Mouse (Mus musculus) central nervous system, embryonic 11.5 days (tissue): Measurements from ENCODE around the gene Slc22a5. TPM values are rescaled to one million over a fixed set of nuclear protein-coding genes. Genes with fewer than 3 reads are reported as not detected.

ENCODE experiments used
- polyA plus RNA-seq: library from polyadenylated mRNA; depleted of rRNA; stranded (reverse); fragments of >200 nt; gene quantifications from 2 replicates; pipeline ENCODE4 v1.2.3, GENCODE M21; 2012; rRNA removed

Slc22a5 gene
- 5.1 and 9.1 TPM in 2 replicates for polyA plus RNA-seq

GRCm38 (mm10) chr11:53891505-53892451 lies at the start of gene Slc22a5:
Gene Slc22a5 (minus strand): TSS chr11:53891660.

GRCm38 (mm10) chr11:53858761-53859580 lies 32.5 kb downstream of the Slc22a5 start, which contains the start of gene Gm12216:
Gene Gm12216 (minus strand): TSS chr11:53859256.

Other genes with a start within 250 kb of the Slc22a5 start
- 11.8 and 12.4 TPM in 2 replicates for gene Rad50, start 184.3 kb downstream of the Slc22a5 start, polyA plus RNA-seq
- gene Il5, start 170.9 kb downstream of the Slc22a5 start, polyA plus RNA-seq = 0.09 TPM in 1 of 2 replicates, not detected in the other
- gene Irf1, start 121.6 kb downstream of the Slc22a5 start, polyA plus RNA-seq = 3.9 and 7.4 TPM in 2 replicates
- 0.09 and 0.10 TPM in 2 replicates for gene Gm17334, start 118.5 kb downstream of the Slc22a5 start, polyA plus RNA-seq
- 0.26 TPM in 1 of 2 replicates, not detected in the other for gene Gm12216, start 32.4 kb downstream of the Slc22a5 start, polyA plus RNA-seq
- 3.4 and 5.7 TPM in 2 replicates for gene Slc22a21, start 88.7 kb upstream of the Slc22a5 start, polyA plus RNA-seq
- gene Slc22a4, start 136.4 kb upstream of the Slc22a5 start, polyA plus RNA-seq = 2.0 and 2.9 TPM in 2 replicates
- gene Pdlim4, start 177.4 kb upstream of the Slc22a5 start, polyA plus RNA-seq = 23.1 and 57.1 TPM in 2 replicates
- gene P4ha2, start 208.4 kb upstream of the Slc22a5 start, polyA plus RNA-seq = 19.0 and 26.3 TPM in 2 replicates